Mouse (Mus musculus): ENCODE measurements at regions not wholly inside any gene's neighbourhood (a gene's known extent, or its start where the extent isn't known, plus 50 kb on each side); places are given as distances from the start of the nearest gene placed in this dataset.

DNA sequence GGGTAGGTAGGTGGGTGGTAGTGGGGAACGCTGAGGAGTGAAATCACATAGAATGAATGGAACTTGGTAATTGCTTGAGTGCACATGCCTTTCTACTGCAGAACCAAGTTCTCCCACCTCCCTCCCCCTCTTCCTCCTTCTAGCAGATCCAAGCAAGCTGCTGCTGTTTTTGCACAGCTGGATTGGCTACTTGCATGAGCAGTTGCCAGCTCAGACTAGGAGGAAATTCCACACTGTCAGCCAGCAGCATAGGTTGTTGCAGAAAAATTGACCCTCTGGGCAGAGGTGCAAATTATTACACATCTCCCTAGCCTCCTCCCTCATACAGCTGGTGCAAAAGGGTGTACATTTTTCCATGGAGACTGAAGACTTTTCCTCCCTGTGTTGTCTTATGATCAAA, 112.8 kb upstream of the Ube2e1 start:
- TF ChIP-seq GATA1 (IDR thresholded peaks at IDR 0.05; ENCODE audit: borderline replicate concordance, low read length) (no peak), FLI1 (IDR thresholded peaks at IDR 0.05; ENCODE audit: low read length) (no peak)
